Mouse (Mus musculus) neural tube, embryonic 15.5 days (tissue): ENCODE results near the gene Atp5e. TPM values are rescaled to one million over a fixed set of nuclear protein-coding genes. Genes with fewer than 3 reads are reported as not detected.

Experiments
- polyA plus RNA-seq: library from polyadenylated mRNA; unstranded; fragments of >200 nt; fragmentation: Nextera tagmentation; extraction: Ambion mirVana; gene quantifications from 2 replicates; pipeline ENCODE4 v1.2.1, GENCODE M21; 2015

Gene Atp5e
- polyA plus RNA-seq, 1 experiment from 2014 or later: 902 TPM

Other genes with a start within 250 kb of the Atp5e start
- 1,725 and 1,770 TPM in 2 replicates for gene Gnas, start 179.8 kb downstream of the Atp5e start, polyA plus RNA-seq
- 17.0 and 19.8 TPM in 2 replicates for gene Gm20721, start 117.4 kb downstream of the Atp5e start, polyA plus RNA-seq
- gene Nelfcd, start 48.3 kb downstream of the Atp5e start, polyA plus RNA-seq: 101 TPM in 2 replicates
- gene Ctsz, start 25.1 kb downstream of the Atp5e start, polyA plus RNA-seq: 85.7 and 106 TPM in 2 replicates
- gene Tubb1, start 13.4 kb downstream of the Atp5e start, polyA plus RNA-seq: 0.29 and 0.50 TPM in 2 replicates
- 110 and 112 TPM in 2 replicates for gene Prelid3b, start 9.0 kb upstream of the Atp5e start, polyA plus RNA-seq
- 0.01 TPM in 1 of 2 replicates, not detected in the other for gene Zfp831, start 179.4 kb upstream of the Atp5e start, polyA plus RNA-seq